Mouse (Mus musculus) ES-Bruce4 (cell line): ENCODE data around the gene Clrn1. TPM values are rescaled to one million over a fixed set of nuclear protein-coding genes. Genes with fewer than 3 reads are reported as not detected.

Experiments used
- H3K27ac ChIP-seq: 2 replicates; pipeline ENCODE4 v1.5.1; 2012; ENCODE audit warnings: low read length, inconsistent platforms; ENCODE audit not compliant: insufficient read depth
- H3K27me3 ChIP-seq: 2 replicates; pipeline ENCODE4 v1.6.1; 2012; ENCODE audit warnings: mild to moderate bottlenecking, low read length, inconsistent platforms; ENCODE audit not compliant: control insufficient read depth, poor library complexity, insufficient read depth, severe bottlenecking
- H3K36me3 ChIP-seq: 2 replicates; pipeline ENCODE4 v1.6.1; 2012; ENCODE audit warnings: inconsistent platforms, mild to moderate bottlenecking, low read length, moderate library complexity; ENCODE audit not compliant: control insufficient read depth, poor library complexity, insufficient read depth, severe bottlenecking
- H3K4me1 ChIP-seq: one replicate; pipeline ENCODE4 v1.8.1; 2011; ENCODE audit warnings: low read length; ENCODE audit not compliant: control insufficient read depth, insufficient read depth
- H3K4me3 ChIP-seq: 2 replicates; pipeline ENCODE4 v1.5.1; 2011; ENCODE audit warnings: low read depth, mild to moderate bottlenecking, low read length
- H3K9ac ChIP-seq: 2 replicates; pipeline ENCODE4 v1.6.1; 2012; ENCODE audit warnings: low read depth, mild to moderate bottlenecking, inconsistent platforms; ENCODE audit not compliant: poor library complexity, severe bottlenecking
- H3K9me3 ChIP-seq: replicated peaks from 2 replicates; pipeline ENCODE4 v1.6.1; 2012; ENCODE audit warnings: mild to moderate bottlenecking, low read length, inconsistent platforms; ENCODE audit not compliant: control insufficient read depth, poor library complexity, insufficient read depth, severe bottlenecking
- CTCF ChIP-seq: IDR thresholded peaks from one replicate; pipeline ENCODE4 v1.8.1; 2011; ENCODE audit warnings: low read depth, low read length
- EP300 ChIP-seq: IDR thresholded peaks from 2 replicates; pipeline ENCODE4 v1.6.1; 2011; ENCODE audit warnings: low read depth, low read length; ENCODE audit not compliant: insufficient read depth
- POLR2A ChIP-seq: IDR thresholded peaks from one replicate; pipeline ENCODE4 v1.8.1; 2011; ENCODE audit warnings: low read length; ENCODE audit not compliant: insufficient read depth
- polyA plus RNA-seq: library from polyadenylated mRNA; stranded (reverse); fragments of >200 nt; gene quantifications from 2 replicates; pipeline ENCODE4 v1.2.4, GENCODE M21; 2011; ENCODE audit warnings: low read depth; ENCODE audit not compliant: missing spikeins, insufficient read depth, insufficient read length

Gene Clrn1
- not detected in 2 replicates for polyA plus RNA-seq

GRCm38 (mm10) chr3:58884801-58885573 is at the start of gene Clrn1:
Gene Clrn1, minus strand, starts transcription at chr3:58885340.
- Histone ChIP-seq H3K36me3 (no peaks in the 10 kb centered on the region), H3K9ac (no peak within 1 kb of the TSS), H3K9me3 (no peaks in the 10 kb centered on the region), H3K4me1 (no peaks in the 10 kb centered on the region), H3K27ac (no peak within 1 kb of the TSS), H3K4me3 (no peak within 1 kb of the TSS), H3K27me3 (no peaks in the 10 kb centered on the region)
- no peak for TF ChIP-seq POLR2A
- no peak for TF ChIP-seq EP300
- no peak for TF ChIP-seq CTCF

GRCm38 (mm10) chr3:58924027-58924426 is 38.9 kb upstream of the Clrn1 start:
- TF ChIP-seq CTCF (no peak), EP300 (no peak), POLR2A (no peak)
- H3K4me3 ChIP-seq: no peak overlapping the region
- H3K4me1 ChIP-seq: peaks cover 3% of the 10 kb centered on the region
- H3K9ac ChIP-seq: no peak overlapping the region
- no peaks in the 10 kb centered on the region for H3K27me3 ChIP-seq
- H3K27ac ChIP-seq: no peak overlapping the region
- H3K36me3 ChIP-seq: no peaks in the 10 kb centered on the region
- H3K9me3 ChIP-seq: no peaks in the 10 kb centered on the region

- Histone ChIP-seq H3K4me3 (peak overlapping the region; percentile 30), H3K27ac (no peak overlapping the region), H3K27me3 (no peaks in the 10 kb centered on the region), H3K9ac (no peak overlapping the region; the same call in 1 of the 2 replicates), H3K9me3 (no peaks in the 10 kb centered on the region), H3K36me3 (no peaks in the 10 kb centered on the region), H3K4me1 (peaks cover 3% of the 10 kb centered on the region)
- TF ChIP-seq POLR2A (no peak), EP300 (no peak), CTCF (no peak)
These were observed 38.0 kb upstream of the Clrn1 start for GRCm38 (mm10) chr3:58923140-58923539.

- no peak overlapping the region for H3K9ac ChIP-seq
- no peaks in the 10 kb centered on the region for H3K9me3 ChIP-seq
- peaks cover 3% of the 10 kb centered on the region for H3K4me1 ChIP-seq
- peak overlapping the region; percentile 21 for H3K4me3 ChIP-seq
- TF ChIP-seq EP300: no peak
- TF ChIP-seq POLR2A: no peak
- no peak for TF ChIP-seq CTCF
- H3K36me3 ChIP-seq: no peaks in the 10 kb centered on the region
- no peak overlapping the region for H3K27ac ChIP-seq
- no peaks in the 10 kb centered on the region for H3K27me3 ChIP-seq
These were observed 37.5 kb upstream of the Clrn1 start for GRCm38 (mm10) chr3:58922636-58923035.

- H3K4me1 ChIP-seq: peaks cover 3% of the 10 kb centered on the region
- H3K36me3 ChIP-seq: no peaks in the 10 kb centered on the region
- no peaks in the 10 kb centered on the region for H3K27me3 ChIP-seq
- no peak overlapping the region for H3K9ac ChIP-seq
- H3K27ac ChIP-seq: no peak overlapping the region
- H3K4me3 ChIP-seq: no peak overlapping the region
- TF ChIP-seq CTCF: no peak
- TF ChIP-seq EP300: no peak
- no peak for TF ChIP-seq POLR2A
- no peaks in the 10 kb centered on the region for H3K9me3 ChIP-seq
These were observed 36.2 kb upstream of the Clrn1 start for GRCm38 (mm10) chr3:58921316-58921715.

GRCm38 (mm10) chr3:58904656-58905055 is 19.5 kb upstream of the Clrn1 start:
- Histone ChIP-seq H3K4me3 (no peak overlapping the region), H3K27ac (no peak overlapping the region), H3K9ac (no peak overlapping the region), H3K27me3 (no peaks in the 10 kb centered on the region; the same call in 1 of the 2 replicates), H3K9me3 (no peaks in the 10 kb centered on the region; the same call in 1 of the 2 replicates), H3K4me1 (no peaks in the 10 kb centered on the region), H3K36me3 (no peaks in the 10 kb centered on the region)
- no peak for TF ChIP-seq EP300
- TF ChIP-seq CTCF: no peak
- TF ChIP-seq POLR2A: no peak
